Mouse (Mus musculus): Measurements from ENCODE around the gene Atp2a1.

GRCm38 (mm10) chr7:126443997-126444396, 18.9 kb downstream of the Atp2a1 start:
- TF ChIP-seq ZC3H11A (IDR thresholded peaks at IDR 0.05; ENCODE audit: borderline replicate concordance, low read depth, low read length) (no peak), CHD2 (IDR thresholded peaks at IDR 0.05; ENCODE audit: low read depth, low read length) (no peak), HCFC1 (IDR thresholded peaks at IDR 0.05; ENCODE audit: borderline replicate concordance, insufficient read depth, low read length) (no peak)
